Mouse (Mus musculus): ENCODE measurements around the gene Slc41a3. TPM values are rescaled to one million over a fixed set of nuclear protein-coding genes. Genes with fewer than 3 reads are reported as not detected.

Slc41a3 gene
- 5.1 and 5.7 TPM in 2 replicates for polyA plus RNA-seq (2015; fragmentation: Nextera tagmentation; extraction: Ambion mirVana)

DNA sequence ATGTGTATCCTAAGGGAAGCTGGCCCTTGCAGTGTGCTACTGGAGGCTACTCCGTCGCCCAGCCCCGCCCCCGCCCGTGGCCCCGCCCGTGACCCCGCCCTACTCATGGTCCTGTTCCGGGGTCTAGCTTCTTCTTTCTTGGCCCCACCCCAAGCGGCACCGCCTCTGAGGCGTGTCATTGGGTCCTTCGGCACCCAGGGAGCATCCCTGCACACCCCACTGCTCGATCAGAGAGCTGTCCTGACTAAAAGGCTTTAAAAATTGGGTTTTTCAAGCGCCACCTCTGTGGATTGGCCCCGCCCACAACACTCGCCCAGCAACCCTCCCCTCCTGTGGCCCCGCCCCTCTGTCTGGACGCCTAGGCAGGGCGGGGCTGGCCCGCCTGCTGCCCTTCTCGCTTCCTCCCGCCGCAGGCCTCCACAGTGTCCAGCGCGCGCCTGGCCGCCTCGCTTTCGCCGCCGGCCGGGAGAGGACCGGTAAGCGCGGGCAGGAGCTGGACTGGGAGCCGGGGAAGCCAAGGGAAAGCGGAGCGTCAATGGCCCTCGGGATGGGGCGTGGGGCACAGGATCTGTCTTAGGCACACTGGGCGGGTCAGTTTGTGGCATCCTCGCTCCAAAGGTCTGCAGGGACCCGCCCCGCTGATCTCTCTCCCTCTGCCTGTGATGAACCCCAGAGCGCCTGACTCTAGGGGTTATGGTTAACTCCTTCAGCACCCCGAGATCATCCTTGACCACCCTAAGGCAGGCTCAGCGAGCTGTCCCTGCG, at the start of gene Slc41a3:
Slc41a3 (plus strand) TSS at position 193 of the 765 bp plus-strand sequence.
- no peaks in the 10 kb centered on the region for H3K9me3 ChIP-seq
- peak within 1 kb of the TSS; percentile 86 for H3K4me2 ChIP-seq (replicated peaks)
- H3K4me1 ChIP-seq (replicated peaks): peaks cover 5% of the 10 kb centered on the region; the same call in 1 of the 2 replicates
- under 1% methylated on average over 49 of the region's 49 CpGs for WGBS
- ATAC-seq: peak; percentile 97
- H3K9ac ChIP-seq: peak within 1 kb of the TSS; percentile 65
- peak within 1 kb of the TSS; percentile 48 for H3K27ac ChIP-seq
- H3K4me3 ChIP-seq (replicated peaks): peak within 1 kb of the TSS; percentile 61
- H3K36me3 ChIP-seq: no peaks in the 10 kb centered on the region
- 0 out of 2 replicates have a peak, but pooled peaks cover 2% of the 10 kb centered on the region for H3K27me3 ChIP-seq (replicated peaks)

DNA sequence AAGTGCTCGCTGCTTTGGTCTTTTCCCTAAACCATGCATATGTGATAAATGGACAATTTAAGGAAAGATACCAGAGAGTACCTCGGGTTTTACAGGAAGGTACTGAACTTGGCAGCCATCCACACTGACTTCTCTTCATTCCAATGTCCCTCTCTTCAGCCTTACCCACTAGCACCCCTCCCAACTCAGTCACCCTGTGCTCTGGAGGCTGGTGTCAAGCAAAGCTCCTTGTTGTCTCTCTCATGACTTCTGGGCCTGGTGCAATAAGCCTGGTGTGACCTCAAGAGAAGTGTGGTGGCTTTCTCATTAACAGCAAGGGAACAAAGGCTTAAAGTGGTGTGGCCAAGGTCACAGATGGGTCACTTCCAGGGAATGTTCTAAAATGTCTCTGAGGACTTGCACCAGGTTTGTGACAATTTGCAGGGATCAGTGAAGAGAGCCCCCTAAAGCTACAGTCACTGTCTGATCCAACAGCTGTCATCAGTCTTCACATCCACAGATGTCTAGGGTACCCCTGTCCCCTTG, 47.9 kb upstream of the Slc41a3 start:
- H3K4me2 ChIP-seq (replicated peaks): no peak overlapping the region
- no peaks in the 10 kb centered on the region for H3K36me3 ChIP-seq
- no peak for ATAC-seq
- no peak overlapping the region for H3K4me3 ChIP-seq (replicated peaks)
- H3K27ac ChIP-seq: no peak overlapping the region
- H3K9me3 ChIP-seq: no peaks in the 10 kb centered on the region
- H3K27me3 ChIP-seq (replicated peaks): no peaks in the 10 kb centered on the region
- H3K4me1 ChIP-seq (replicated peaks): no peaks in the 10 kb centered on the region; the same call in 1 of the 2 replicates
- no peak overlapping the region for H3K9ac ChIP-seq
- 42% methylated on average over 2 of the region's 2 CpGs for WGBS

DNA sequence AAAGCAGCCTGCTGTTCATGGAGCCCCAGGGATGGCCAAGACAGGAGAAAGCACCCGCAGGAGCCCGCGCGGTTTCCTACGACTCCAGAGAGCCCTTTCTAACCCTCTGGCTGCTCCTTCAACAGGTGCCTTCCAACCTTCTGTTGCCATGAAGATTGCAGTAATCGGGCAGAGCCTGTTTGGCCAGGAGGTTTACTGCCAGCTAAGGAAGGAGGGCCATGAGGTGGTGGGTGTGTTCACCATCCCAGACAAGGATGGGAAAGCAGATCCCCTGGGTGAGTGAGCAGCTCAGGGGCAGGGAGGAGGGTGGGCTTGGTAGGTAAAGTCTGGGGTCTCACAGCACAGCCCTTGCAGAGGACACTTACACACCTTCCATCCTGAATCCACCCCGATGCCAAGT, 47.4 kb upstream of the Slc41a3 start:
- H3K9me3 ChIP-seq: no peaks in the 10 kb centered on the region
- no peak overlapping the region for H3K4me3 ChIP-seq (replicated peaks)
- no peaks in the 10 kb centered on the region for H3K27me3 ChIP-seq (replicated peaks)
- H3K27ac ChIP-seq: no peak overlapping the region
- H3K4me1 ChIP-seq (replicated peaks): no peaks in the 10 kb centered on the region; the same call in 1 of the 2 replicates
- H3K36me3 ChIP-seq: no peaks in the 10 kb centered on the region
- no peak overlapping the region for H3K9ac ChIP-seq
- no peak overlapping the region for H3K4me2 ChIP-seq (replicated peaks)
- WGBS: 89% methylated on average over 7 of the region's 7 CpGs
- ATAC-seq: no peak

DNA sequence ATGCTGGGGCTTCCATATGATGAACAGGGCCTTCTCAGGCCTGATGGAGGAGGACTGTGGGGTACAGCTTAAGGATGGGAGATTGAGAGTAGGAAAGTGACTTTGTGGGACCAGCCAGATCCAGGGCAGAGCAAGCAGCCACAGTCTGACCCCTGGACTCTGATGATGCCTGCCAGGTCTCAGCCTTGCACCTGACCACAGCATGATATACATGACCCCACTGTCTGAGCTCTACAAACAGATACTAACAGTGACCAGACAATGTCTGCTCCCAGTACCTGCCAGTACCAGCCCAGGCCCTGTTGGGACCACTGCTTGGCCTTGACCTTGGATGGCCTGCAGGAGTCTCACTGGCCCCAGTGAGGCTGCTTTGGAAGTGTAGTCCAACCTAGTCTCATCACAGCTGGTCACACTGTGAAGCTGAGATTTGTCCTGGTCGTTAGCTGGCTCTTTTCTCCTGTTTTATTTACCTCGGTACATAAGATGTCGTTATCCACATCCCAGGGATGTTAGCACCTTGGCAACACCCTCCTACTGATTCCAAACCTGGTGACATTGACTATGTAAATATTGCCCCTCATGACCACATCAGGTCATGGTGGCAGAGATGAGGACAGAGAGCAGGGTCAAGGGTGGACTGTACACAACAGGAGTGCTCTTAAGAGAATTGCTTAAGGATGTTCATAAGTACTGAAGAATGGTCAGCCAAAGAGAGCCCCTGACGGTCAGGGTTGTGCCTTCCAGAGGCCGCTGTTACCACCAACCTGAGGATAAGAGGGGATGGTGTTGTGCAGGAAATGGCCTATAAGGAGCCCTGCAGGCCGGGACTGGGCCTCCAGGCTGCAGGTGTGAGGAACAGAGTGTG, 46.5 kb upstream of the Slc41a3 start:
- Histone ChIP-seq H3K27ac (no peak overlapping the region), H3K4me1 (replicated peaks) (no peaks in the 10 kb centered on the region; the same call in 1 of the 2 replicates), H3K36me3 (no peaks in the 10 kb centered on the region), H3K27me3 (replicated peaks) (no peaks in the 10 kb centered on the region), H3K9me3 (no peaks in the 10 kb centered on the region), H3K4me3 (replicated peaks) (no peak overlapping the region), H3K9ac (no peak overlapping the region), H3K4me2 (replicated peaks) (no peak overlapping the region)
- 68% methylated on average over 6 of the region's 6 CpGs for WGBS
- ATAC-seq: no peak

DNA sequence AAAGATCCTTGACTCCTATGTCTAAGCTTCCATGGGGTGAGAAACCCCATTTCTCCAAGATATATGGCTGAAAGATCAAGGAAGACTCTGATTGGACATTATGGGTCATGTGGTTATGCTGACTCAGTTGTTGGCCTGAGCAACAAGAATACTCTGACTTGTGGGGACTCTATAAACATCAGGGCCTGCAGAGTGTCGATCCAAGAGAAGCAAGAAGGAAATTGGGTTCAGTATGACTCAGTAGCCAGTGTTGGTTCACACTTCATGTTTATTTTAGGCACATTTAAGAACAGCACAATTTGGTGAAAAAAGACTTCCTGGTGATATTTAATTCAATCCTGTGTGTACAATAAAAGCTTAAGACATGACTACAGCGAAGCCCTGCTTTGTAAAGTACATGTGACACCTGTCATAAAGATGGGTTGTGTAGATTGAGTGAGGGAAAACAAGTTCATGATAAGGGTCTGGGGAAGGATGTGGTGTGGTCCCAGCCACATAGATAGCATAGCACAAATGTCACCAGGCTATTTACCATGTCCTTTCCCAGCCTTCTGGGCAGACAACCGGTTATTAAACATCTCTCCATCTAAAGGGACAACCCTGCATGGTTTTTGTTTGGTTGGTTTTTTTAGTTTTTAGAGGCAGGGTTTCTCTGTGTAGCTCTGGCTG, 44.0 kb upstream of the Slc41a3 start:
- no peaks in the 10 kb centered on the region for H3K36me3 ChIP-seq
- H3K9me3 ChIP-seq: no peaks in the 10 kb centered on the region
- H3K4me2 ChIP-seq (replicated peaks): no peak overlapping the region
- ATAC-seq: peak; percentile 21
- H3K27me3 ChIP-seq (replicated peaks): no peaks in the 10 kb centered on the region
- no peak overlapping the region for H3K4me3 ChIP-seq (replicated peaks)
- peak overlapping the region; percentile 55 for H3K27ac ChIP-seq
- no peak overlapping the region for H3K9ac ChIP-seq
- H3K4me1 ChIP-seq (replicated peaks): no peaks in the 10 kb centered on the region; the same call in 1 of the 2 replicates
- WGBS: 48% methylated on average over 3 of the region's 3 CpGs

DNA sequence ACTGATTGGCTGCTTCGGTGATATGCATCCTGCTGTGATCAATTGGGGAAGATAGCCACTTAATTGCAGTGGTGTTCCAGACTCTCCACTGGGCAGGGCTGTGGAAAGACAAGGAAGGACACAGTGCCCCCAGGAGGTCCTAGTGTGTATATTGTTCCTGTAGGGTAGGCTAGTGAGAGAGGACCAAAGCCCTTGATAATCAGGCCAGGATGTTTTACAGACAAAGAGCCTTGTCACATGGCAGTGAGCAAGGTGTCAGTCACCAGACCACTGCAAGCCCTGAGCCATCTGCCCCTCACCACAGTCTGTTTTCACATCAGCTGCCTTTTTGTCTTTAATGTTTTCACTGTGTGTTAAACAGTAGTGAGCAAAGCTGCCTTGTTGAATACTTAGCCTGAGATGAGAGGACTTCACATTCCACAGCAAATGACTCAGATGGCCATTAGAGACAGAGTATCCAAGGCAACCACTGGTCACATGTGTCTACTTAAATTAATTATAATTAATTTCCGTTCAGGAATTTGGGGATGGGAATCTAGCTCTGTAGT, 43.2 kb upstream of the Slc41a3 start:
- H3K4me2 ChIP-seq (replicated peaks): no peak overlapping the region

DNA sequence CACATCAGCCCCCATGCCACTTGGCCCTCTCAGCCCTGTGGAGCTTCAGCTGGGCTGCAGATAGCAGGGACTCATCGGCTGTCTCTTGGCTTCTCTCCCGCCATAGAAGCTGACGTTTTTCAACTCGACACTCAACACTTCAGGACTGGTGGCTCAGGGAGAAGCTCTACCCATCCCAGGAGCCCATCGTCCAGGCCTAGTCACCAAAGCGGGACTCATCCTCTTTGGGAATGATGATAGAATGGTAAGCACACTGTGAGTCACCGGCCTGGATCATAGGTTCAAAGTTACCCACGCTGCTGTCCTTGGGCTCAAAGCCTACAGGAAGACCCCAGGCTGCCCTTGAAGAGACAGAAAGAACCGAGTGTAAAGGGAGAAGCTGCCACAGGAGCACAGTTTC, 40.3 kb upstream of the Slc41a3 start:
- no peaks in the 10 kb centered on the region for H3K36me3 ChIP-seq
- H3K4me3 ChIP-seq (replicated peaks): no peak overlapping the region
- H3K27ac ChIP-seq: no peak overlapping the region
- no peak for ATAC-seq
- no peak overlapping the region for H3K9ac ChIP-seq
- no peak overlapping the region for H3K4me2 ChIP-seq (replicated peaks)
- WGBS: 79% methylated on average over 9 of the region's 9 CpGs
- H3K27me3 ChIP-seq (replicated peaks): no peaks in the 10 kb centered on the region
- no peaks in the 10 kb centered on the region; the same call in 1 of the 2 replicates for H3K4me1 ChIP-seq (replicated peaks)
- no peaks in the 10 kb centered on the region for H3K9me3 ChIP-seq

More for the DNA sequence above, 43.2 kb upstream of the Slc41a3 start:
- Histone ChIP-seq H3K4me1 (replicated peaks) (no peaks in the 10 kb centered on the region; the same call in 1 of the 2 replicates), H3K27ac (0 out of 2 replicates have a peak overlapping the region, but pooled peaks have one; percentile 6), H3K27me3 (replicated peaks) (no peaks in the 10 kb centered on the region), H3K36me3 (no peaks in the 10 kb centered on the region), H3K4me3 (replicated peaks) (no peak overlapping the region), H3K9me3 (no peaks in the 10 kb centered on the region), H3K9ac (no peak overlapping the region)
- peak; percentile 93 for ATAC-seq
- 29% methylated on average over 2 of the region's 2 CpGs for WGBS

DNA sequence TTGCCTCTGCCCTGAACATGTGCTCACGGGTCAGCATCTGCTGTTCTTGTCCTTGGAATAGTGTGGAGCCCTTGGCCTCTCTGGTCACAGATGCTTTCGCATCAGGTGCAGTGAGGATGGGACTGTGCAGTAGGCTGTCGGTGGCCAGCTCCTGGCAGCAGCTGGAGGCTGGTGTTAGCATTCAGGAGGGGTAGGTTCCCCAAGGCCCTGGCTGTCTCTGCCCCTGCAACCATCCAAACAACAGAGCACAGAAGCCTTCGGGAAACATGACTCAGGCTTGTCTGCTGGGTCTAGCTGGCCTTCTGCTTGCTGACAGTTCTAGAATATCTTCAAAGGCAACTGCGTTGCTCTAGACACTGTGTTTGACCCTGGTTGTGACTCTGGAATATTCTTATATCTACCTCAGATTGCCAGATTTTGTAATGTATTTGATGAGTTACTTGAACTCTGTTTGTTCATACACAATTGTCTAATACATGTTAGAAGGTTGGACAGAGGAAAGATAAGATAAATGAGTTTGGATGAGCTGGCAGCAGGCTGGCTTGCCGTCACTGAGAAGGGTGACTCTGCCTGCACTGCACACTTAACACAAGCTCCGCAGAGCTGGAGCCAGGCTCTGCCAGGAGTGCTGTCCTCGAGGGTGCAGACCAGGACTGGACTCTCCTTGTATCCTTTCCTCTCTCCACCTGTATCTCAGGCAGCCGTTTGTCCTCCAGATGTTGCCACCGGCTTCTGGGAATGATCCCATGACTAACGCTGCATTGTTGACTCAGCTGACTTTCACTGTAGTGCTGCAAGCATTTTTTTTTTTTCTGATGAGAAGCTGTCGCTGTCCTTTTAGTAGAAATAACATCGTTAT, 38.9 kb upstream of the Slc41a3 start:
- Histone ChIP-seq H3K36me3 (no peaks in the 10 kb centered on the region), H3K9ac (no peak overlapping the region), H3K27ac (no peak overlapping the region), H3K9me3 (no peaks in the 10 kb centered on the region), H3K4me2 (replicated peaks) (no peak overlapping the region), H3K27me3 (replicated peaks) (no peaks in the 10 kb centered on the region), H3K4me1 (replicated peaks) (peaks cover 1% of the 10 kb centered on the region; the same call in 1 of the 2 replicates), H3K4me3 (replicated peaks) (no peak overlapping the region)
- no peak for ATAC-seq
- 57% methylated on average over 13 of the region's 13 CpGs for WGBS

DNA sequence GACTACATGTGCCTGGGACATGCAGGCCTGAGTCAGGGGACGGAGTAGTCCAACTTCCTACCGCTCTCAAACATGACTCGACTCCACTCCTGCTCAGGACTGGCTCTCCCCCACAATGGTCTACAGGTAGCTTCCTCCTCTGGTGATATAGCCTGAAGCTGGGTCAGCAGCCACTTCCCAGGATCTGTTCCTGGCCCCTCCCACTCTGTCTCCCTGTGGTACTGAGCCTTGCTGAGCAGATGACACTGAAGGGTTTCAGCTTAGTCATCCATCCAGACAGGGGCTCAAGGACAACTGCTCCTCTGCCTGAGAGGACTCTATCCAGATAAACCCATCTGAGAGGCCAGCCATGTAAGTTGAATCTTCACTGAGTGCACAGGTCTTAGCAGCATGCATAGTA, 37.0 kb upstream of the Slc41a3 start:
- Histone ChIP-seq H3K27ac (no peak overlapping the region), H3K9me3 (no peaks in the 10 kb centered on the region), H3K27me3 (replicated peaks) (no peaks in the 10 kb centered on the region), H3K4me3 (replicated peaks) (no peak overlapping the region), H3K36me3 (no peaks in the 10 kb centered on the region), H3K4me1 (replicated peaks) (peaks cover 12% of the 10 kb centered on the region; the same call in 1 of the 2 replicates), H3K9ac (no peak overlapping the region), H3K4me2 (replicated peaks) (no peak overlapping the region)
- WGBS: 79% methylated on average over 3 of the region's 3 CpGs
- ATAC-seq: no peak

DNA sequence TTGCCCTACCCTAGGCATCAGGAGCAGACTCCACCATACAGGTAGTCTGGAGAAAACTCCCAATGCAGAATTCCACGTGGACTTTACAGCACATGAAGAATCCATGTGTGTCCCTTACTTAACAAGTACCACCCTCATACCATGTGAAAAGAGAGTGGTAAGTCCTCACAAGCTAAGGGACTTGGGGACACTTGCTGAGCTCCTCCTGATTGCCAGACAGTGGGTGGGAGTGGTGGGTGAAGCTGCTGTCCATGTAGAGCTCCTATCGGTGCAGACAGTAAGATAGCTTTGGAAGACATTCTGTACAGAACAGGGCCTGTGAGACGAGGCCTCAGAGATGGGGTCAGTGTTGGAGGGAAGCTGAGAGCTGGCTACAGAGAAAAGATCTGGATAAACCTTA, 36.6 kb upstream of the Slc41a3 start:
- Histone ChIP-seq H3K27ac (no peak overlapping the region), H3K9me3 (no peaks in the 10 kb centered on the region), H3K36me3 (no peaks in the 10 kb centered on the region), H3K9ac (no peak overlapping the region), H3K27me3 (replicated peaks) (no peaks in the 10 kb centered on the region), H3K4me2 (replicated peaks) (no peak overlapping the region), H3K4me3 (replicated peaks) (no peak overlapping the region), H3K4me1 (replicated peaks) (peaks cover 12% of the 10 kb centered on the region; the same call in 1 of the 2 replicates)
- 75% methylated on average over 3 of the region's 3 CpGs for WGBS
- ATAC-seq: no peak

DNA sequence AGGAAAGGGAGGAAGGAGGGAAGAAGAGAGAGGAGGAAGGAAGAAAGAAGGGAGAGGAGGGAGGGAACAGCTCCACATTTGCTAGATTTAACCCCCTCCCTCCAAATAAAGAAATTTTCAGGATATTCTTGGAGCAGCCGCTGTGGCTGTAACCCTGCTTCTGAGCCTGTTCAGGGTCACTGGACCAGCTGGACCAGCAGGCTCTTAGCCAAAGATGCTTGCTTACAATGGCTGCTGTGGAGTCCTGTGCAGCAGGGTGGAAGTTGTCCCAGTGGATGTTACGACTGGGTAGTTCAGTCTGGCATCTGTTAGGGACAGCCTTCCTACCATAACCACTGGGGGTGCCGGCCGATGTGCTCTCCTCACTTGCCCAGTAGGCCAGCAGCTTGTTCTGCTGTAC, 35.8 kb upstream of the Slc41a3 start:
- Histone ChIP-seq H3K27ac (no peak overlapping the region), H3K36me3 (no peaks in the 10 kb centered on the region), H3K4me1 (replicated peaks) (peaks cover 12% of the 10 kb centered on the region; the same call in 1 of the 2 replicates), H3K4me3 (replicated peaks) (no peak overlapping the region), H3K27me3 (replicated peaks) (no peaks in the 10 kb centered on the region), H3K9ac (no peak overlapping the region), H3K4me2 (replicated peaks) (no peak overlapping the region), H3K9me3 (no peaks in the 10 kb centered on the region)
- ATAC-seq: no peak
- WGBS: 74% methylated on average over 4 of the region's 4 CpGs

Data from intestine, embryonic 15.5 days (tissue).